Mouse (Mus musculus) bone marrow, adult 2 months (tissue): ENCODE results near the gene Gprin1. TPM values are rescaled to one million over a fixed set of nuclear protein-coding genes. Genes with fewer than 3 reads are reported as not detected.

Experiments used
- H3K27ac ChIP-seq: fragments of 200-500 bp; 2 replicates; pipeline ENCODE4 v1.5.1; 2012; ENCODE audit warnings: low read depth, mild to moderate bottlenecking, control low read depth, inconsistent platforms, low read length; ENCODE audit not compliant: control insufficient read depth, poor library complexity, insufficient read depth
- H3K4me1 ChIP-seq: fragments of 200-500 bp; 2 replicates; pipeline ENCODE4 v1.6.1; 2011; ENCODE audit warnings: low read length; ENCODE audit not compliant: control insufficient read depth, insufficient read depth
- H3K4me3 ChIP-seq: fragments of 200-500 bp; replicated peaks from 2 replicates; pipeline ENCODE3; 2011; ENCODE audit warnings: mild to moderate bottlenecking, low read depth, low read length, control low read depth; ENCODE audit not compliant: control insufficient read depth
- CTCF ChIP-seq: fragments of 200-500 bp; IDR thresholded peaks from 2 replicates; pipeline ENCODE4 v1.5.1; 2011; ENCODE audit warnings: low read length, control low read depth; ENCODE audit not compliant: control insufficient read depth, insufficient read depth
- POLR2A ChIP-seq: fragments of 200-500 bp; IDR thresholded peaks from 2 replicates; pipeline ENCODE4 v1.6.1; 2011; ENCODE audit warnings: low read depth, mild to moderate bottlenecking, control low read depth, low read length, borderline replicate concordance; ENCODE audit not compliant: control insufficient read depth
- WGBS: fragments of 180-500 bp; shearing (Covaris S2); methylation state at CpG from one replicate; pipeline ENCODE4 v1.1.7; 2018; 5-methylcytosine and 5-hydroxymethylcytosine counted together
- polyA plus RNA-seq: library from polyadenylated mRNA; stranded (reverse); fragments of >200 nt; gene quantifications from 2 replicates; pipeline ENCODE4 v1.2.4, GENCODE M21; 2011; ENCODE audit warnings: low replicate concordance; ENCODE audit not compliant: missing spikeins, insufficient read depth, insufficient read length

The Gprin1 gene
- polyA plus RNA-seq, 1 experiment = not detected

GRCm38 (mm10) chr13:54766192-54766768 lies 16.6 kb upstream of the Gprin1 start, which contains the start of gene Sncb:
Sncb (minus strand) TSS chr13:54766595.
- no peaks in the 10 kb centered on the region for H3K4me1 ChIP-seq
- TF ChIP-seq CTCF (peak; percentile 44; the same call in 1 of the 2 replicates), POLR2A (no peak)
- 4% methylated on average over 35 of the region's 35 CpGs for WGBS
- no peak within 1 kb of the TSS for H3K4me3 ChIP-seq
- no peak within 1 kb of the TSS for H3K27ac ChIP-seq

GRCm38 (mm10) chr13:54765281-54766191 lies 15.9 kb upstream of the Gprin1 start:
- H3K4me3 ChIP-seq = no peak overlapping the region
- H3K4me1 ChIP-seq = no peaks in the 10 kb centered on the region
- 8% methylated on average over 44 of the region's 44 CpGs for WGBS
- H3K27ac ChIP-seq = no peak overlapping the region
- TF ChIP-seq CTCF (no peak), POLR2A (no peak)

GRCm38 (mm10) chr13:54760906-54761305 lies 11.2 kb upstream of the Gprin1 start:
- 73% methylated on average over 7 of the region's 7 CpGs for WGBS
- Histone ChIP-seq H3K27ac (no peak overlapping the region), H3K4me3 (no peak overlapping the region), H3K4me1 (no peaks in the 10 kb centered on the region; the same call in 1 of the 2 replicates)
- TF ChIP-seq POLR2A (no peak), CTCF (no peak)

GRCm38 (mm10) chr13:54760164-54760795 lies 10.6 kb upstream of the Gprin1 start:
- WGBS = 63% methylated on average over 8 of the region's 8 CpGs
- no peak overlapping the region for H3K27ac ChIP-seq
- TF ChIP-seq CTCF = no peak
- no peak for TF ChIP-seq POLR2A
- no peaks in the 10 kb centered on the region; the same call in 1 of the 2 replicates for H3K4me1 ChIP-seq
- no peak overlapping the region for H3K4me3 ChIP-seq

GRCm38 (mm10) chr13:54759496-54759895 lies 9.8 kb upstream of the Gprin1 start:
- TF ChIP-seq POLR2A (no peak), CTCF (no peak)
- Histone ChIP-seq H3K27ac (no peak overlapping the region), H3K4me3 (no peak overlapping the region), H3K4me1 (no peaks in the 10 kb centered on the region; the same call in 1 of the 2 replicates)
- WGBS = 19% methylated on average over 7 of the region's 7 CpGs

GRCm38 (mm10) chr13:54758756-54759470 lies 9.2 kb upstream of the Gprin1 start:
- WGBS = 4% methylated on average over 29 of the region's 29 CpGs
- Histone ChIP-seq H3K4me1 (no peaks in the 10 kb centered on the region; the same call in 1 of the 2 replicates), H3K27ac (no peak overlapping the region), H3K4me3 (no peak overlapping the region)
- TF ChIP-seq POLR2A (no peak), CTCF (no peak)

GRCm38 (mm10) chr13:54758045-54758755 lies 8.5 kb upstream of the Gprin1 start:
- no peaks in the 10 kb centered on the region; the same call in 1 of the 2 replicates for H3K4me1 ChIP-seq
- peak overlapping the region; percentile 9 for H3K4me3 ChIP-seq
- WGBS = 2% methylated on average over 43 of the region's 43 CpGs
- H3K27ac ChIP-seq = no peak overlapping the region
- peak; percentile 65; the same call in 1 of the 2 replicates for TF ChIP-seq CTCF
- TF ChIP-seq POLR2A = no peak
